Mouse (Mus musculus) limb, embryonic 11.5 days (tissue): ENCODE data around the gene Ngf. TPM values are rescaled to one million over a fixed set of nuclear protein-coding genes. Genes with fewer than 3 reads are reported as not detected.

ENCODE experiments used
- ATAC-seq: fragments of 200-750 bp; cut with Nextera tagmentation; 2 replicates; pipeline ENCODE4 v1.8.0; 2017; ENCODE audit warnings: low read depth; ENCODE audit not compliant: insufficient number of reproducible peaks, low FRiP score, low TSS enrichment
- DNase-seq: peaks from one replicate; pipeline ENCODE4 v3.0.0-alpha.2; 2015; ENCODE audit warnings: low spot score
- H3K27ac ChIP-seq: fragments of 300-500 bp; sonication (generic); replicated peaks from 2 replicates; pipeline ENCODE4 v1.5.1; 2014; ENCODE audit warnings: low read depth, mild to moderate bottlenecking, low read length
- H3K27me3 ChIP-seq: fragments of 300-500 bp; sonication (generic); 2 replicates; pipeline ENCODE4 v1.6.1; 2014; ENCODE audit warnings: mild to moderate bottlenecking, low read length, mixed read lengths; ENCODE audit not compliant: control insufficient read depth, insufficient read depth
- H3K36me3 ChIP-seq: fragments of 300-500 bp; sonication (generic); 2 replicates; pipeline ENCODE4 v1.6.1; 2014; ENCODE audit warnings: mild to moderate bottlenecking, low read length, moderate library complexity, mixed read lengths; ENCODE audit not compliant: control insufficient read depth, insufficient read depth
- H3K4me1 ChIP-seq: fragments of 300-500 bp; sonication (generic); 2 replicates; pipeline ENCODE4 v1.6.1; 2014; ENCODE audit warnings: low read length, mixed read lengths; ENCODE audit not compliant: control insufficient read depth, insufficient read depth
- H3K4me2 ChIP-seq: fragments of 300-500 bp; sonication (generic); 2 replicates; pipeline ENCODE4 v1.6.1; 2014; ENCODE audit warnings: low read depth, mild to moderate bottlenecking, moderate library complexity; ENCODE audit not compliant: severe bottlenecking
- H3K4me3 ChIP-seq: fragments of 300-500 bp; sonication (generic); 2 replicates; pipeline ENCODE4 v1.5.1; 2014; ENCODE audit warnings: low read depth, low read length
- H3K9ac ChIP-seq: fragments of 300-500 bp; sonication (generic); 2 replicates; pipeline ENCODE4 v1.6.1; 2014; ENCODE audit warnings: mild to moderate bottlenecking, low read length
- H3K9me3 ChIP-seq: fragments of 300-500 bp; sonication (generic); 2 replicates; pipeline ENCODE4 v1.6.1; 2016; ENCODE audit warnings: low read length; ENCODE audit not compliant: control insufficient read depth
- WGBS: fragments of 180-500 bp; shearing (Covaris S2); extraction: QIAGEN DNeasy Blood & Tissue Kit; methylation state at CpG from one replicate; pipeline ENCODE4 v1.1.7; 2014; 5-methylcytosine and 5-hydroxymethylcytosine counted together
- polyA plus RNA-seq: library from polyadenylated mRNA; unstranded; fragments of >200 nt; fragmentation: Nextera tagmentation; extraction: Ambion mirVana; gene quantifications from 2 replicates; pipeline ENCODE4 v1.2.1, GENCODE M21; 2014

The Ngf gene
- polyA plus RNA-seq, 1 experiment from 2014 or later, result 3.9 TPM

- Histone ChIP-seq H3K4me2 (no peak overlapping the region), H3K36me3 (no peaks in the 10 kb centered on the region), H3K4me1 (no peaks in the 10 kb centered on the region), H3K27ac (no peak overlapping the region), H3K27me3 (no peaks in the 10 kb centered on the region), H3K9me3 (no peaks in the 10 kb centered on the region), H3K4me3 (no peak overlapping the region), H3K9ac (no peak overlapping the region)
- WGBS, result 81% methylated on average over 6 of the region's 6 CpGs
- DNase-seq (no peak), ATAC-seq (no peak)
Measured at GRCm38 (mm10) chr3:102498931-102499330, 29.2 kb downstream of the Ngf start.

GRCm38 (mm10) chr3:102500031-102500430 lies 30.3 kb downstream of the Ngf start:
- H3K9me3 ChIP-seq, result no peaks in the 10 kb centered on the region
- H3K36me3 ChIP-seq, result no peaks in the 10 kb centered on the region
- WGBS, result 86% methylated on average over 2 of the region's 2 CpGs
- H3K9ac ChIP-seq, result no peak overlapping the region
- no peak for DNase-seq
- H3K4me3 ChIP-seq, result no peak overlapping the region
- H3K27ac ChIP-seq, result no peak overlapping the region
- H3K4me1 ChIP-seq, result no peaks in the 10 kb centered on the region
- no peak overlapping the region for H3K4me2 ChIP-seq
- no peaks in the 10 kb centered on the region for H3K27me3 ChIP-seq
- no peak for ATAC-seq

- ATAC-seq, result no peak
- Histone ChIP-seq H3K27me3 (no peaks in the 10 kb centered on the region), H3K9ac (no peak overlapping the region), H3K4me2 (no peak overlapping the region), H3K9me3 (no peaks in the 10 kb centered on the region), H3K36me3 (no peaks in the 10 kb centered on the region), H3K27ac (no peak overlapping the region), H3K4me1 (no peaks in the 10 kb centered on the region), H3K4me3 (no peak overlapping the region)
- DNase-seq, result no peak
- WGBS, result 77% methylated on average over 4 of the region's 4 CpGs
Measured at GRCm38 (mm10) chr3:102501186-102501585, 31.5 kb downstream of the Ngf start.

GRCm38 (mm10) chr3:102505129-102505528 lies 35.4 kb downstream of the Ngf start:
- DNase-seq (no peak), ATAC-seq (no peak)
- Histone ChIP-seq H3K4me2 (no peak overlapping the region), H3K9ac (no peak overlapping the region), H3K36me3 (no peaks in the 10 kb centered on the region), H3K9me3 (no peaks in the 10 kb centered on the region), H3K27me3 (no peaks in the 10 kb centered on the region), H3K27ac (no peak overlapping the region), H3K4me3 (no peak overlapping the region), H3K4me1 (peaks cover 7% of the 10 kb centered on the region; the same call in 1 of the 2 replicates)
- WGBS, result 60% methylated on average over 4 of the region's 4 CpGs

- DNase-seq, result no peak
- Histone ChIP-seq H3K36me3 (no peaks in the 10 kb centered on the region), H3K9ac (no peak overlapping the region), H3K27me3 (no peaks in the 10 kb centered on the region), H3K4me2 (no peak overlapping the region), H3K9me3 (no peaks in the 10 kb centered on the region), H3K4me1 (peaks cover 7% of the 10 kb centered on the region; the same call in 1 of the 2 replicates), H3K27ac (0 out of 2 replicates have a peak overlapping the region, but pooled peaks have one; percentile 14), H3K4me3 (no peak overlapping the region)
- WGBS, result 71% methylated on average over 12 of the region's 12 CpGs
- no peak for ATAC-seq
Measured at GRCm38 (mm10) chr3:102506061-102506460, 36.3 kb downstream of the Ngf start.

- Histone ChIP-seq H3K4me1 (peaks cover 7% of the 10 kb centered on the region; the same call in 1 of the 2 replicates), H3K27me3 (no peaks in the 10 kb centered on the region), H3K4me3 (no peak overlapping the region), H3K9ac (no peak overlapping the region), H3K9me3 (no peaks in the 10 kb centered on the region), H3K27ac (no peak overlapping the region), H3K4me2 (no peak overlapping the region), H3K36me3 (no peaks in the 10 kb centered on the region)
- 64% methylated on average over 8 of the region's 8 CpGs for WGBS
- DNase-seq (no peak), ATAC-seq (no peak)
Measured at GRCm38 (mm10) chr3:102507666-102508260, 38.0 kb downstream of the Ngf start.

- Histone ChIP-seq H3K4me3 (no peak overlapping the region), H3K27ac (no peak overlapping the region), H3K9me3 (no peaks in the 10 kb centered on the region), H3K4me2 (no peak overlapping the region), H3K27me3 (no peaks in the 10 kb centered on the region), H3K4me1 (peaks cover 7% of the 10 kb centered on the region; the same call in 1 of the 2 replicates), H3K36me3 (no peaks in the 10 kb centered on the region), H3K9ac (no peak overlapping the region)
- ATAC-seq (no peak), DNase-seq (no peak)
- WGBS, result 32% methylated on average over 9 of the region's 9 CpGs
Measured at GRCm38 (mm10) chr3:102508455-102508854, 38.7 kb downstream of the Ngf start.

GRCm38 (mm10) chr3:102509601-102510000 lies 39.9 kb downstream of the Ngf start:
- Histone ChIP-seq H3K4me3 (no peak overlapping the region), H3K9me3 (no peaks in the 10 kb centered on the region), H3K4me2 (no peak overlapping the region), H3K4me1 (peaks cover 7% of the 10 kb centered on the region; the same call in 1 of the 2 replicates), H3K27ac (no peak overlapping the region), H3K27me3 (no peaks in the 10 kb centered on the region), H3K36me3 (no peaks in the 10 kb centered on the region), H3K9ac (no peak overlapping the region)
- DNase-seq (no peak), ATAC-seq (no peak)
- 62% methylated on average over 3 of the region's 3 CpGs for WGBS

GRCm38 (mm10) chr3:102516937-102517336 lies 47.2 kb downstream of the Ngf start:
- ATAC-seq (no peak), DNase-seq (no peak)
- no peak overlapping the region for H3K4me3 ChIP-seq
- H3K9me3 ChIP-seq, result no peaks in the 10 kb centered on the region
- H3K4me1 ChIP-seq, result 0 out of 2 replicates have a peak, but pooled peaks cover 6% of the 10 kb centered on the region
- H3K36me3 ChIP-seq, result no peaks in the 10 kb centered on the region
- H3K4me2 ChIP-seq, result no peak overlapping the region
- no peak overlapping the region for H3K9ac ChIP-seq
- H3K27me3 ChIP-seq, result no peaks in the 10 kb centered on the region
- H3K27ac ChIP-seq, result no peak overlapping the region
- whole genome bisulfite sequencing, result 88% methylated on average over 4 of the region's 4 CpGs
